Mouse (Mus musculus) E14TG2a.4 (cell line): Measurements from ENCODE around the gene Nav3.

ENCODE experiments used
- CTCF ChIP-seq: conservative IDR thresholded peaks from 2 replicates; pipeline ENCODE4 v1.5.1; 2014; ENCODE audit warnings: low read length
- POU5F1 ChIP-seq: IDR thresholded peaks from 2 replicates; pipeline ENCODE4 v1.6.1; 2014; ENCODE audit warnings: low read length, borderline replicate concordance

- TF ChIP-seq CTCF (no peak), POU5F1 (no peak)
Measured at GRCm38 (mm10) chr10:110168892-110169291, 287.1 kb downstream of the Nav3 start.
